Mouse (Mus musculus): Measurements from ENCODE around the gene Nsun2.

GRCm38 (mm10) chr13:69488565-69489255, 44.8 kb upstream of the Nsun2 start:
- TF ChIP-seq CTCF (IDR thresholded peaks at IDR 0.05; ENCODE audit: low read depth), result no peak
- no peak for TF ChIP-seq EP300 (IDR thresholded peaks at IDR 0.05; ENCODE audit: low read depth)
